Mouse (Mus musculus): ENCODE measurements around the gene Kctd19. TPM values are rescaled to one million over a fixed set of nuclear protein-coding genes. Genes with fewer than 3 reads are reported as not detected.

Kctd19 gene
- total RNA-seq, 2 experiments from 2014 or later, result 0.23 TPM; not detected in 1

GRCm38 (mm10) chr8:105408331-105408730 lies 5.0 kb downstream of the Kctd19 start:
- intact Hi-C loops (cut with DNase I), result no loop called here
- no peak overlapping the region for H3K27ac ChIP-seq
- no peak for TF ChIP-seq CTCF (IDR thresholded peaks at IDR 0.05)
- H3K4me3 ChIP-seq, result no peak overlapping the region
- no peak for DNase-seq

GRCm38 (mm10) chr8:105406416-105406815 lies 6.9 kb downstream of the Kctd19 start:
- no peak for DNase-seq
- TF ChIP-seq CTCF (IDR thresholded peaks at IDR 0.05), result no peak
- intact Hi-C loops (cut with DNase I), result no loop called here
- Histone ChIP-seq H3K4me3 (no peak overlapping the region), H3K27ac (no peak overlapping the region)

GRCm38 (mm10) chr8:105404496-105404895 lies 8.8 kb downstream of the Kctd19 start:
- Histone ChIP-seq H3K4me3 (no peak overlapping the region), H3K27ac (no peak overlapping the region)
- DNase-seq, result no peak
- TF ChIP-seq CTCF (IDR thresholded peaks at IDR 0.05), result no peak
- intact Hi-C loops (cut with DNase I), result no loop called here

GRCm38 (mm10) chr8:105403467-105403866 lies 9.8 kb downstream of the Kctd19 start:
- TF ChIP-seq CTCF (IDR thresholded peaks at IDR 0.05), result no peak
- intact Hi-C loops (cut with DNase I), result no loop called here
- no peak for DNase-seq
- H3K27ac ChIP-seq, result no peak overlapping the region
- no peak overlapping the region for H3K4me3 ChIP-seq

- DNase-seq, result no peak
- Histone ChIP-seq H3K4me3 (no peak overlapping the region), H3K27ac (no peak overlapping the region)
- TF ChIP-seq CTCF (IDR thresholded peaks at IDR 0.05), result no peak
- intact Hi-C loops (cut with DNase I), result no loop called here
These were observed 13.3 kb downstream of the Kctd19 start for GRCm38 (mm10) chr8:105400016-105400415.

GRCm38 (mm10) chr8:105397747-105398146 lies 15.6 kb downstream of the Kctd19 start:
- DNase-seq, result peak; percentile 46
- Histone ChIP-seq H3K27ac (no peak overlapping the region), H3K4me3 (no peak overlapping the region)
- intact Hi-C loops (cut with DNase I), result loop anchor here (2.0 kb wide), 1 partner anchor 31 kb away; no protein-coding TSS in a partner anchor
- TF ChIP-seq CTCF (IDR thresholded peaks at IDR 0.05), result peak; percentile 91

GRCm38 (mm10) chr8:105393915-105394314 lies 19.4 kb downstream of the Kctd19 start:
- TF ChIP-seq CTCF (IDR thresholded peaks at IDR 0.05), result no peak
- Histone ChIP-seq H3K4me3 (no peak overlapping the region), H3K27ac (peak overlapping the region; percentile 57; the same call in 1 of the 2 replicates)
- intact Hi-C loops (cut with DNase I), result no loop called here
- no peak for DNase-seq

- peak overlapping the region; percentile 57 for H3K27ac ChIP-seq
- peak; percentile 51 for DNase-seq
- H3K4me3 ChIP-seq, result no peak overlapping the region
- intact Hi-C loops (cut with DNase I), result no loop called here
- no peak for TF ChIP-seq CTCF (IDR thresholded peaks at IDR 0.05)
These were observed 20.1 kb downstream of the Kctd19 start for GRCm38 (mm10) chr8:105393089-105393787.

GRCm38 (mm10) chr8:105389096-105389495 lies 24.2 kb downstream of the Kctd19 start:
- intact Hi-C loops (cut with DNase I), result no loop called here
- peak; percentile 61 for DNase-seq
- Histone ChIP-seq H3K27ac (peak overlapping the region; percentile 77), H3K4me3 (no peak overlapping the region; the same call in 1 of the 2 replicates)
- TF ChIP-seq CTCF (IDR thresholded peaks at IDR 0.05), result no peak

GRCm38 (mm10) chr8:105387151-105387550 lies 26.2 kb downstream of the Kctd19 start:
- intact Hi-C loops (cut with DNase I), result no loop called here
- TF ChIP-seq CTCF (IDR thresholded peaks at IDR 0.05), result no peak
- no peak overlapping the region for H3K4me3 ChIP-seq
- peak; percentile 35 for DNase-seq
- H3K27ac ChIP-seq, result peak overlapping the region; percentile 77

- peak; percentile 9; the same call in 1 of the 2 replicates for TF ChIP-seq CTCF (IDR thresholded peaks at IDR 0.05)
These were observed 29.2 kb downstream of the Kctd19 start for GRCm38 (mm10) chr8:105384070-105384469.

GRCm38 (mm10) chr8:105380308-105380707 lies 33.0 kb downstream of the Kctd19 start:
- Histone ChIP-seq H3K4me3 (no peak overlapping the region), H3K27ac (no peak overlapping the region)
- intact Hi-C loops (cut with DNase I), result no loop called here
- no peak for TF ChIP-seq CTCF (IDR thresholded peaks at IDR 0.05)
- peak; percentile 26 for DNase-seq

More at GRCm38 (mm10) chr8:105384070-105384469, 29.2 kb downstream of the Kctd19 start:
- Histone ChIP-seq H3K27ac (no peak overlapping the region), H3K4me3 (no peak overlapping the region)
- peak; percentile 3 for DNase-seq
- intact Hi-C loops (cut with DNase I), result no loop called here

- TF ChIP-seq CTCF (IDR thresholded peaks at IDR 0.05), result no peak
- Histone ChIP-seq H3K27ac (no peak overlapping the region; the same call in 1 of the 2 replicates), H3K4me3 (no peak overlapping the region)
- intact Hi-C loops (cut with DNase I), result no loop called here
- peak; percentile 50 for DNase-seq
These were observed 34.6 kb downstream of the Kctd19 start for GRCm38 (mm10) chr8:105378673-105379072.

- Histone ChIP-seq H3K4me3 (no peak overlapping the region), H3K27ac (no peak overlapping the region)
- intact Hi-C loops (cut with DNase I), result no loop called here
- peak; percentile 30 for DNase-seq
- TF ChIP-seq CTCF (IDR thresholded peaks at IDR 0.05), result peak; percentile 49
These were observed 38.8 kb downstream of the Kctd19 start for GRCm38 (mm10) chr8:105374513-105374966.
